Mouse (Mus musculus) ES-Bruce4 (cell line): Measurements from ENCODE around the gene Grm5. TPM values are rescaled to one million over a fixed set of nuclear protein-coding genes. Genes with fewer than 3 reads are reported as not detected.

Experiments
- H3K27ac ChIP-seq: 2 replicates; pipeline ENCODE4 v1.5.1; 2012; ENCODE audit warnings: low read length, inconsistent platforms; ENCODE audit not compliant: insufficient read depth
- H3K27me3 ChIP-seq: 2 replicates; pipeline ENCODE4 v1.6.1; 2012; ENCODE audit warnings: mild to moderate bottlenecking, low read length, inconsistent platforms; ENCODE audit not compliant: control insufficient read depth, poor library complexity, insufficient read depth, severe bottlenecking
- H3K36me3 ChIP-seq: 2 replicates; pipeline ENCODE4 v1.6.1; 2012; ENCODE audit warnings: inconsistent platforms, mild to moderate bottlenecking, low read length, moderate library complexity; ENCODE audit not compliant: control insufficient read depth, poor library complexity, insufficient read depth, severe bottlenecking
- H3K4me1 ChIP-seq: one replicate; pipeline ENCODE4 v1.8.1; 2011; ENCODE audit warnings: low read length; ENCODE audit not compliant: control insufficient read depth, insufficient read depth
- H3K4me3 ChIP-seq: 2 replicates; pipeline ENCODE4 v1.5.1; 2011; ENCODE audit warnings: low read depth, mild to moderate bottlenecking, low read length
- H3K9ac ChIP-seq: 2 replicates; pipeline ENCODE4 v1.6.1; 2012; ENCODE audit warnings: low read depth, mild to moderate bottlenecking, inconsistent platforms; ENCODE audit not compliant: poor library complexity, severe bottlenecking
- H3K9me3 ChIP-seq: replicated peaks from 2 replicates; pipeline ENCODE4 v1.6.1; 2012; ENCODE audit warnings: mild to moderate bottlenecking, low read length, inconsistent platforms; ENCODE audit not compliant: control insufficient read depth, poor library complexity, insufficient read depth, severe bottlenecking
- CTCF ChIP-seq: IDR thresholded peaks from one replicate; pipeline ENCODE4 v1.8.1; 2011; ENCODE audit warnings: low read depth, low read length
- EP300 ChIP-seq: IDR thresholded peaks from 2 replicates; pipeline ENCODE4 v1.6.1; 2011; ENCODE audit warnings: low read depth, low read length; ENCODE audit not compliant: insufficient read depth
- POLR2A ChIP-seq: IDR thresholded peaks from one replicate; pipeline ENCODE4 v1.8.1; 2011; ENCODE audit warnings: low read length; ENCODE audit not compliant: insufficient read depth
- polyA plus RNA-seq: library from polyadenylated mRNA; stranded (reverse); fragments of >200 nt; gene quantifications from 2 replicates; pipeline ENCODE4 v1.2.4, GENCODE M21; 2011; ENCODE audit warnings: low read depth; ENCODE audit not compliant: missing spikeins, insufficient read depth, insufficient read length

The Grm5 gene
- polyA plus RNA-seq, 1 experiment: not detected

DNA sequence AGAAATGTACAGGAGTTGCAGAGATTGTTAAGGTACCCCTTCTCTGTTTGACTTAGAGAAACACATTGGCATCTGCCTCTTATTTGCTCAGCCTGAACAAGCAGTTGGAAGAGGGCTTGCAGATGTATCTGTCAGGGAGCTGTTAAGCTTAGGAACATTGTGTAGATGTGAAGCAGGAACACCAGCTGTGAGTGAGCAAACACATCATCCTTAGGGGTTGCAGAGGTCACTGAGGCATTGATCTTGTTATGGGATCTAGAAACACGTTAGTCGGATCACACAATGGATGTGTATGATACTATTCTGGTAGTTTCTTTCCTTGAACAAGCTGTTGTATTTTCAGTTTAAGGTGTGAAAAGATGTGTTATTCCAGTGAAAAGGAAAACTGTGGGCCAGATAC lies 472.5 kb downstream of the Grm5 start:
- Histone ChIP-seq H3K4me3 (no peak overlapping the region), H3K27me3 (no peaks in the 10 kb centered on the region), H3K9me3 (no peaks in the 10 kb centered on the region), H3K36me3 (no peaks in the 10 kb centered on the region), H3K4me1 (no peaks in the 10 kb centered on the region), H3K27ac (no peak overlapping the region), H3K9ac (no peak overlapping the region)
- TF ChIP-seq CTCF: no peak
- TF ChIP-seq EP300: no peak
- TF ChIP-seq POLR2A: no peak

- Histone ChIP-seq H3K4me1 (no peaks in the 10 kb centered on the region), H3K9ac (no peak overlapping the region), H3K36me3 (no peaks in the 10 kb centered on the region), H3K9me3 (peaks cover 6% of the 10 kb centered on the region; the same call in 1 of the 2 replicates), H3K4me3 (no peak overlapping the region), H3K27me3 (no peaks in the 10 kb centered on the region), H3K27ac (no peak overlapping the region)
- no peak for TF ChIP-seq POLR2A
- no peak for TF ChIP-seq EP300
- no peak for TF ChIP-seq CTCF
These were observed 507.1 kb downstream of the Grm5 start for GRCm38 (mm10) chr7:88091115-88091514.

DNA sequence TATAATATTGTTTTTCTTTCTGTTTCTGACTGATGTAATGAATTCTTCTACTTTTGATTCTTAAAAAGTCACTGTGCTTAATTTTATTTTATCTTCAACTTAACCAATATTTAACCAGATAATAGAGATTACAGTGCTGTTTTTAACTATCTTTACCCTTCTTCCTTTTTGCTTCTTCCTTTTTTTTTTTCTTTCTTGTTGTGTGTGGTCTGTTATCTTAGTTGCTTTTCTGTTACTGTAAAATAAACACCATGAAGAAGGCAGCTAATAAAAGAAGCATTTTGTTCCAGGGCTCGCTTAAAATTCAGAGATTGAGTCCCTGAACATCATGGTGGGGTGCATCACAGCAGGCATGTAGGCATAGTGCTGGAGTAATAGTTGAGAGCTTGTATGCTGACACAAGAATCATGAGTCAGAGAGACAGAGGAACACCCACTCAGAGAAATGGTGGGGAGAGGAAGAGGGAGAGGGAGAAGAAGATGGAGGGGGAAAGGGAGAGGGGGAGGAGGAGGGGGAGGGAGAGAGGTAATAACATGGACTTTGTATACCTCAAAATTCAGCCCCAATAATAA lies 512.7 kb downstream of the Grm5 start:
- no peaks in the 10 kb centered on the region for H3K4me1 ChIP-seq
- H3K9me3 ChIP-seq: no peaks in the 10 kb centered on the region
- H3K36me3 ChIP-seq: no peaks in the 10 kb centered on the region
- H3K27me3 ChIP-seq: no peaks in the 10 kb centered on the region
- TF ChIP-seq CTCF: no peak
- TF ChIP-seq POLR2A: no peak
- TF ChIP-seq EP300: no peak
- no peak overlapping the region for H3K27ac ChIP-seq
- H3K4me3 ChIP-seq: no peak overlapping the region
- no peak overlapping the region for H3K9ac ChIP-seq

- no peaks in the 10 kb centered on the region for H3K36me3 ChIP-seq
- no peak overlapping the region for H3K27ac ChIP-seq
- H3K4me3 ChIP-seq: no peak overlapping the region
- no peak for TF ChIP-seq EP300
- peak; percentile 33 for TF ChIP-seq CTCF
- TF ChIP-seq POLR2A: no peak
- no peaks in the 10 kb centered on the region for H3K4me1 ChIP-seq
- H3K9ac ChIP-seq: no peak overlapping the region
- no peaks in the 10 kb centered on the region for H3K9me3 ChIP-seq
- H3K27me3 ChIP-seq: no peaks in the 10 kb centered on the region
These were observed 513.7 kb downstream of the Grm5 start for GRCm38 (mm10) chr7:88097715-88098114.

GRCm38 (mm10) chr7:88116724-88117409 lies 532.9 kb downstream of the Grm5 start:
- Histone ChIP-seq H3K9ac (no peak overlapping the region), H3K27me3 (no peaks in the 10 kb centered on the region), H3K9me3 (no peaks in the 10 kb centered on the region), H3K36me3 (no peaks in the 10 kb centered on the region), H3K4me1 (no peaks in the 10 kb centered on the region), H3K27ac (no peak overlapping the region), H3K4me3 (no peak overlapping the region)
- TF ChIP-seq EP300 (no peak), POLR2A (no peak), CTCF (no peak)
